Mouse (Mus musculus) lung, postnatal 10 days (tissue): ENCODE results near the gene Pih1d2.
"Not testable (repeated sequence)": the region's sequence is repeated elsewhere in the genome, so short reads cannot be mapped to it uniquely, and the experiment has no call there.

Experiments used
- DNase-seq: peaks from one replicate; pipeline ENCODE4 v3.0.0; 2021

The Pih1d2 gene

DNA sequence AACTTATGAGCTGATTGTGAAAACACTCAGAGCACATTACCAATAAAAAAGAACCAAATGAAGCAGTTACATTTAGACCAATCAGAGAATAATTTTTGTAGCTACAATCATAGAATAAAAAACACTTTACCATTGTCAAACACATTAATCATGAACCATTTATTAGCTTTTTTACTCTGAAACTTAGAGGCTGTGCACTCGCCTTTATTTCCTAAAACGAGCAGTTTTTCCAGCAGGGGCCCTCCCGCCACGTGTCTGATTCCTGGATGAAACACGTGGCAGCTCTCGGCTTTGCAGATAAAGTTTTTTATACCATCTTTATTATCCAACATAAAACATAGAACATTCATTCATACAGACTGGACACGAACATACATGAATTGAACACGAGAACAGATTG lies 13.8 kb downstream of the Pih1d2 start:
- DNase-seq, result not testable (repeated sequence)

DNA sequence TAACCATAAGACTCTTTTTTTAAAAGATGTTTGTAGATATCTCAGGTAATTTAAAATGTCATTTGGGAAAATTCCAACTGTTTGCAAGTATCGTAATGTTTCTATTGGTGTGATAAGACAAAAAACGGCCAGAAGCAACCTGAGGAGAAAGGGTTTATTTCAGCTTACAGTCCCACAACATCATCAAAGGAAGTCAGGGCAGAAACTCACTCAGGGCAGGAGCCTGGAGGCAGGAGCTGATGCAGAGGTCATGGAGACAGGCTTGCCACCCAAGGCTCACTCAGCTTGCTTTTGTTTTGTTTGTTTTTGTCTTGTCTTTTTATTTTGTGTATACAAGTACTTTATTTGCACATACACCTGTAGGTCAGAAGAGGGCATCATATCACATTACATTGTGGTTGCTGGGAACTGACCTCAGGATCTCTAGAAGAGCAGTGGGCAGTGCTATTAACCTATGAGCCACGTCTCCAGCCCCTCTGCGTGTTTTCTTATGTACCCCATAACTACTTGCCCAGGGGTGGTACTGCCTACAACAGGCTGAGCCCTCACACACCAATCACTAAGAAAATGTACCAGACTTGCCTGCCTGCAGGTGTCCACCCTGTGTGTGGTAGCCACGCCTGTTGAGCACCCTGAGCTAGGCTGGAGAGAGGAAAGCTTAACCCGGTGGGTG lies 15.0 kb downstream of the Pih1d2 start:
- DNase-seq, result no peak

DNA sequence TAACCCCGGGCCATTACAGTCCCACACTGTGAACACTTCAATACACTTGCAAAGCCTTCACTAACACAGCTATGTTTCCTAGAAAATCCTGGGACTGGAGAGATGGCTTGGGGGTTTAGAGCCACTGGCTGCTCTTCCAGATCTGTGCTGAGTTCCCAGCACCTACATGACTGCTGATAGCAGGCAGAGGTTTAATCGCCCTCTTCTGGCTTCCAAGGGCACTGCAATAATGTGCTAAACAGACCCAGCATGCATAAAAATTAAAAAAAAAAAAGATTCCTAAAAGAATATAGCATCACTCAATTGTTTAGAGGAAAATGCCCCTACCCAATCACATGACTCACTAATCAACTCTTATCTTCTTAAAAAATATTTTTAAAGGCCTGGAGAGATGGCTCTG lies 15.9 kb downstream of the Pih1d2 start:
- peak; percentile 10 for DNase-seq

DNA sequence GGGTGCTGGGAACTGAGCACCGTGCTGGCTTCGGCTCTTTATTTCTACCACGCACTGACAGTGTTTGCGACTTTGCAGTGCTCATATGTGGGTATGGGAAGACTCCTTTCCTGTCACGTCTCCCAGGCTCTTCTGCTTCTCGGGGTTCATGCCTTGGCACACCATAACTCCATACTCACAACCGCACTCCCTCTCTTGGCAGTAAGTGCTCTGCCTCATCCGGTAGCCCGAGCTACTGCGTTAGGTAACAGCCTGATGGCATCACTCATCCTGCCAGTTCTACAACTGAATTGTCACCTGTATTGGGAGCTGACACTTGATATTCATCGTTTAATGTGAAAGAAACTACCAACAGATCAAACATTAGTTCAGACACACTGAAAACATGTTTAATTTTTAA lies 17.1 kb downstream of the Pih1d2 start:
- no peak for DNase-seq

DNA sequence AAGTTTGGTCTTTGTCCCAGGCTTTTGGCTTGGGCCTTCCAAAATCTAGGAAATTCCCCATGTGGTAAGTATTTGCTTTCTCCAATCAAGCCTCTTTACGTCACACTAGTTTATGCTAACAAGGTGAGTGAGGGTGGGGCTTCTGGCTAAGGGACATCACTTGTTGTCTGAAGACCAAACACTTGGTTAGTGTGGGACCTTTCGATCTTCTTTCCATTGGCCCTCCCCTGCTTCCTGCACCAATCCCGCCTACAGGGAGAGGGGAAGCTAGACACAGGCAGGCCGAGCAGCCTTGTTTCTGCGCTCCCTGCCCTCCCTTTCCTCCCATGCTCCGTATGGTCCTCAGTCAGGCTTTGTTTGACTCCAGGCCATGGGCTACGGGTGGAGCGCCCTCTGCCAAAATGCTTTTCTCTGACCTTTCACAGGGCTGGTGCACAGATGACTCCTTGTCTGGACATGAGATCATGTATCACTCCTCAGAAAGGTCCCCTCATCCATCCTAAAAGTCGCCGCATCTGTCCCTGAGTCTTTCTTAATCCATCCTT lies 29.8 kb downstream of the Pih1d2 start:
- DNase-seq, result no peak

DNA sequence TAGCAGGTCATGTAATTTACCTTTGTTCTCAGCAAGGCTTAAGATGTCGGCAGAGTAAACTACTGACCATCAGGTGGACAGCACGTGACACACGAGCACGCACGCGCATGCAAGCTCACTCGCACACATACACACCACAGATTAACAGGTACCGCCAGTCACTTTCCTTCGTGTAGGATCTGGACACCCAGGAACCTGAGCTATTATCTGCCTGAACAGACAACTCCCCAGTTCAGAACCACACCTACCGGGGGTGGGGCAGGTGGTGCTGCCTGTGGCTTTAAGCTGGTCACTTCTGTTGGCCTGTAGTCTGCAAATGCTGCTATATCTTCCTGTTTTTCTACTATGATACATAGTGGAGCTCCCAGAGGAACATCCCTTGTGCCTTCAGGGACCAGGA lies 33.4 kb downstream of the Pih1d2 start:
- no peak for DNase-seq

DNA sequence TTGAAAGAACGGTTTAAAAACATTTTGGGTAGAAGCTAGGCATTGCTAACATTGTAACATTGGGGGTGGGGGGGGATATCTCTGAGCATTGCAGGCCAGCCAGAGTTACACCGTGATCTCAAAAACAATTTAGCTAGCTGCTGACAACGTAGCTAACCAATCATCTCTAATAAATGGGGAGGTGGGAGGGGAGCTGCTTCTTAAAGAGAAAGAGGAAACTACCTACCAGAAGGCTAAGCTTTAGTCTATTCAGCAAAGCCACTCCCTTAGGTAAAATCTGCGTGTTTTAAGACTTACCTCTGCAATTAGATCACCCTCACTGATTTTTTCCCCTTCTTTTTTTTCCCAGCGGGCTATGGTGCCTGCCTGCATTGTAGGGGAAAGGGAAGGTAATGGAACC lies 41.3 kb downstream of the Pih1d2 start:
- no peak for DNase-seq

DNA sequence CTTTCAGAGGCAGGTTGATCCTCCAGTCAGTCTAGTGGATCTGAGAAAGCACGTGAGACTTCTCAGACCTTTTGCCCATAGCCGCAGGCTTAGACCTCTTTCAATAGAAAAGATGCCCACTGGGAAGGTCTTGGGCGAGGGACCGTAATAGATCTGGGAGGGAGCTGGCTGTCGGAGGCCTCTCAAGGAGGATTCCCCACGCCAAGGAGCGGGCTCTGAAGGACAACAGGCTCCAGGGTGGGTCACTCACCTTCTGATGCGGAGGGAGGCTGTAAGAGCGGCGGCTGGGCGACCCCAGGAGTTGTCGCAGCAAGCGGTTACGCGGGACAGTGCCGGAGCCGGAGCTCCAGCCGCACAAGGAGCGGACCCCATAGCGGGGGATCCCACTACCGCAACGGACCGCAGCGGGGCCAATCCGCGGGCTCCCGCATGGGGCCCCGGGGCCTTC lies 41.8 kb downstream of the Pih1d2 start:
- no peak for DNase-seq

DNA sequence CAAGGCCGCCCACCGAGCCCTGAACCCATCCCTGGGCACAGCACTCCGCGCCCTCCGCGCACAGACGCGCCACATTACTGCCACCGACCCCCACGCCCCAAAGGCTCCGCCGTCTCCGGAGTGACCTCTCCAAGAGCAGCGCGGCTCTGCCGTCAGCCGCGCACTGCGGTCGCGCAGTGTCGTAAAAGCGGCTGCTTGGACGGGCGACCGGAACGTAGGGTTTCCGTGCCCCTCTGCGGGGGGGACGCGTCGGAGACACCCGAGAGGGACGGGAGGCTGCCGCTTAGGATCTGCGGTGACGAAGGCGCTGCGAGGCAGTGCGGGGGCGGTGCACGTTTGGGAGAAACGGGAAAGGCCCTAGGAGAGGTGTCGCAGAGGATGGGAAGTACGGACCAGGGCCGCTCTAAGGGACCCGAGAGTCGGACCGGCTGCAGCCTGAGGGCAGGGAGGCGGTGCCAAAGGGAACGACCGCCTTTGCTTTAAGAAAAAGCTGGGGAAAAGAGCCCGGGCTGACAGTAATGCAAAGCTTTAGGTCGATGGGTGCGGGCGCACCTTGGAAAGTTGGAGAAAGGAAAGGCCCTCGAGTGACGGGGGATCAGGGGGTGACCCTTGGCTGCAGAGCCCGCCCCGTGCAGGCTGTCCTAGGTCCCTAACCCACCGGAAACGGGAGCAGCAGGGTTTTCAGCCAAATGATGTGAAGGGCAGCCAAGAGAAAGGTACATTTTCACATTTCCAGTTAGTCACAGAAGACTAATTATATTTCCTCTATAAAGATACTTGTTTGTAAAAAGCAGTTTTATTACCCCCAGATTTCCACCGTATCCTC lies 42.5 kb downstream of the Pih1d2 start, which contains the start of gene Dlat:
TSS of gene Dlat (minus strand) at position 389 of the 826 bp plus-strand sequence.
- DNase-seq, result peak; percentile 89

DNA sequence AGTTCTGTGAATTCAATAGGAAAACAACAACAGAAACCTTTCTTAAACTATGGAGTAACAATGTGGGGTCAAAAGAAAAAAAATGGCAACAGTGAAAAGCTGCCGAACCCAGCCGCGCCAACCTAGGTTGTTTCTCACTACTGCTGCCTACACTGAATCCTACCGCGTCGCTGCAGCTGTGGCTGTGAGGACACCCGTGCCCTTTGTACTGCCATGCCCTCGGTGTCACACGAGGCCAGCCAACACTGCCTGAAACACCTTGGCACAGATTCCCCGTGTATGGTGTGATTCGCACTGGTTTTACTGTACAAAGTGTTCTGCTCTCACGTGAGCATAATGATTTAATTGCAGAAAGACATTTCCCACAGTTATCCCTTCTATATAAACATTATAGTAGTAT lies 43.3 kb downstream of the Pih1d2 start:
- DNase-seq, result peak; percentile 10

DNA sequence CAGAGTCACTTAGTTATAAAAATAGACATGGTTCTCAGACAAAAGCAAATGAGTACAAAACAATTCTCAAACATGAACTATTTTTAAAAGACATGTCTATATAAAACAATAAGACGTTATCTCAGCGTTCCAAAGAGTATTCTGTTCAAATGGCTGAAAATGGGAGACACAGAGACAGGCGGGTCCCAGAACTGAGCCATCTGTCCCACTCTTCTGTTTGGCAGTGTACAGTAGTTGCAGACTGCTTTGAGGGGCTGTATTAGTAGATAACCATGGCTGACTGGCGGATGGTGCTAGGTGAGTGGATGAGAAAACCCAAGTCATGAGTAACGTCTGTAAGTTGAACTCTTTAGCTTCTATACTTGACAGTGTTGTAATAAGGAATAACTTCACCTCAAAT lies 47.7 kb downstream of the Pih1d2 start:
- no peak for DNase-seq

DNA sequence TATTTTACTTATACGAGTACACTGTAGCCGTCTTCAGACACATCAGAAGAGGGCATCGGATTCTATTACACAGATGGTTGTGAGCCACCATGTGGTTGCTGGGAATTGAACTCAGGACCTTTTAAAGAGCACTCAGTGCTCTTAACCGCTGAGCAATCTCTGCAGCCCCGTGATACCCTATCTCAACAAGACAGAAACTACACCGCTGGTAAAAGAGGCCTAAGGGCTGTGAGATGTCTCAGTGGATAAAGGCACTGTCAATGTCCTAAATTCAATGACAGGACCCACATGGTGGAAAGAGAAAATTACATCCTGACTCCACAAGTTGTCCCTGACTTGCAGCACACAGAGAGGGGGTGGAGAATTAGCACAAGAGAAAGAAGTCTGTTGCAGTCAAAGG lies 49.3 kb downstream of the Pih1d2 start:
- no peak for DNase-seq

DNA sequence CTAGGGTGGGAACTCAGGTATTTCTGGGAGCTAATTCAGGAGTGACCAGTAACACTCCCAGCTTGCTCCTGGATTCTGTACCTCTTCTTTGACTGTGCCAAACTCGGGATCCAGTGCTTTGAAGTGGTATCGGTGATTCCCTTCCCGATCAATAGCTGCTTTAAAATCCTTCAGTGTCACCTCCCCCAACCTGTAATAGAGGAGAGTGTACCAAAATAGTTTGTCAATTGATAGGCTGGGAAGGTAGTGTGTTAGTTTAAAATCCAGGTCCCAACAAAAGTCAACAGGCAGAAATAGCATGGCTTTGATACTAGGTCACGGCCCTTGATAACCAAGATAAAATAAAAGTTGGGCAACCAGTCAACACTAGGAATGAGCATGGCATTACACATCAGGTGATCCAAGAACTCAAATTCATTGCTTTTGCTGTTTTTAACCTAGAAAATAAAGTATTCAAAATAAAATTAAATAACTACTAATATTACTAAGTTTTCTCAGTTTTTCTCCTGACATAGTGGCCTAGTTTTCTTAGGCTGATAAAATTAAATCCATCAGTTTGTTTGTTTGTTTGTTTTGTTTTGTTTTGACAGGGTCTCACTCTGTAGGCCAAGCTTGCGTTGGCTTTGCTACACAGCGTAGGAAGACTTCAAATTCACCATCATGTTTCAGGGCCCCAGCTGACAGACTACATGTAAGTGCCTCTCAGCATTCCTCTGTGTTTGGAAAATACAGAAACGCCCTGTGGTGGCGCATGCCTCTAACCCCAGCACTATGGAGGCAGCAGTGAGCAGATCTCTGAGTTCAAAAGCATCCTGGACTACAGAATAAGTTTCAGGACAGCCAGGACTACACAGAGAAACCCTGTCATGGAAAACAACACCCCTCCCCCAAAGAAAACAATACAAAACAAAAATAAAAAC lies 50.7 kb downstream of the Pih1d2 start:
- DNase-seq, result no peak

DNA sequence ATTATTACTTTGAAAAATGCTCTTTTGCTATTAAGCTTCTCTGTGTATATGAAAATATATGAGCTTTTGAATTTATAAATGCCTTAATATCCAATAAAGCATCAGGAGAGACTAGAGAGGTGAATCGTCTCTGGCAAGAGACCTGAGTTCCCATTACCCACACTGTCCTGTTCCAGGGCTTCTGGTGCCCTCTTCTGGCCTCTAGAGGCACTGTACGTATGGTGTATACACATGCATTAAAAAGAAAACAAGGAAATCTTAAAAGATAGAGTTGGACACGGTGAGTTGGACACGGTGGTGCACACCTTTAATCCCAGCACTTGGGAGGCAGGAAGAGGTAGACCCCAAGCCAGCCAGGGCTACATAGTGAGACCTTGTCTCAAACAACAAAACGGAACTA lies 53.6 kb downstream of the Pih1d2 start:
- peak; percentile 75 for DNase-seq
